Mouse (Mus musculus) kidney, postnatal 0 days (tissue): ENCODE results near the gene Adgrb3. TPM values are rescaled to one million over a fixed set of nuclear protein-coding genes. Genes with fewer than 3 reads are reported as not detected.

ENCODE experiments used
- ATAC-seq: fragments of 200-750 bp; cut with Nextera tagmentation; replicated peaks from 2 replicates; pipeline ENCODE4 v1.8.0; 2017; ENCODE audit warnings: low read depth, moderate number of reproducible peaks, moderate TSS enrichment, moderate library complexity; ENCODE audit not compliant: low FRiP score
- DNase-seq: peaks from one replicate; pipeline ENCODE4 v3.0.0-alpha.2; 2016; ENCODE audit warnings: low spot score
- H3K27ac ChIP-seq: fragments of 300-500 bp; sonication (generic); 2 replicates; pipeline ENCODE4 v1.5.1; 2014; ENCODE audit warnings: mild to moderate bottlenecking
- H3K27me3 ChIP-seq: fragments of 300-500 bp; sonication (generic); 2 replicates; pipeline ENCODE4 v1.6.1; 2014; ENCODE audit warnings: low read length, mixed read lengths; ENCODE audit not compliant: insufficient read depth
- H3K36me3 ChIP-seq: fragments of 300-500 bp; sonication (generic); 2 replicates; pipeline ENCODE4 v1.6.1; 2014; ENCODE audit warnings: low read length, mixed read lengths; ENCODE audit not compliant: insufficient read depth
- H3K4me1 ChIP-seq: fragments of 300-500 bp; sonication (generic); replicated peaks from 2 replicates; pipeline ENCODE4 v1.6.1; 2014; ENCODE audit warnings: antibody characterized with exemption, low read length, mixed read lengths; ENCODE audit not compliant: insufficient read depth
- H3K4me2 ChIP-seq: fragments of 300-500 bp; sonication (generic); 2 replicates; pipeline ENCODE4 v1.6.1; 2014; ENCODE audit warnings: mild to moderate bottlenecking, low read length, moderate library complexity, mixed read lengths
- H3K4me3 ChIP-seq: fragments of 300-500 bp; sonication (generic); replicated peaks from 2 replicates; pipeline ENCODE4 v1.5.1; 2014; ENCODE audit warnings: low read depth, low read length
- H3K9ac ChIP-seq: fragments of 300-500 bp; sonication (generic); 2 replicates; pipeline ENCODE4 v1.6.1; 2014; ENCODE audit warnings: low read depth, low read length
- H3K9me3 ChIP-seq: fragments of 300-500 bp; sonication (generic); replicated peaks from 2 replicates; pipeline ENCODE4 v1.6.1; 2016; ENCODE audit warnings: low read length, inconsistent platforms, mixed read lengths
- CTCF ChIP-seq: IDR thresholded peaks from 2 replicates; pipeline ENCODE4 v1.5.1; 2016; ENCODE audit warnings: antibody characterized with exemption, low read depth, mild to moderate bottlenecking, moderate library complexity
- WGBS: fragments of 180-500 bp; shearing (Covaris S2); extraction: QIAGEN DNeasy Blood & Tissue Kit; methylation state at CpG from one replicate; pipeline ENCODE4 v1.1.7; 2014; 5-methylcytosine and 5-hydroxymethylcytosine counted together
- polyA plus RNA-seq: library from polyadenylated mRNA; unstranded; fragments of >200 nt; fragmentation: Nextera tagmentation; extraction: Ambion mirVana; gene quantifications from 2 replicates; pipeline ENCODE4 v1.2.1, GENCODE M21; 2015

The Adgrb3 gene
- polyA plus RNA-seq, 1 experiment from 2014 or later = 0.26 TPM

DNA sequence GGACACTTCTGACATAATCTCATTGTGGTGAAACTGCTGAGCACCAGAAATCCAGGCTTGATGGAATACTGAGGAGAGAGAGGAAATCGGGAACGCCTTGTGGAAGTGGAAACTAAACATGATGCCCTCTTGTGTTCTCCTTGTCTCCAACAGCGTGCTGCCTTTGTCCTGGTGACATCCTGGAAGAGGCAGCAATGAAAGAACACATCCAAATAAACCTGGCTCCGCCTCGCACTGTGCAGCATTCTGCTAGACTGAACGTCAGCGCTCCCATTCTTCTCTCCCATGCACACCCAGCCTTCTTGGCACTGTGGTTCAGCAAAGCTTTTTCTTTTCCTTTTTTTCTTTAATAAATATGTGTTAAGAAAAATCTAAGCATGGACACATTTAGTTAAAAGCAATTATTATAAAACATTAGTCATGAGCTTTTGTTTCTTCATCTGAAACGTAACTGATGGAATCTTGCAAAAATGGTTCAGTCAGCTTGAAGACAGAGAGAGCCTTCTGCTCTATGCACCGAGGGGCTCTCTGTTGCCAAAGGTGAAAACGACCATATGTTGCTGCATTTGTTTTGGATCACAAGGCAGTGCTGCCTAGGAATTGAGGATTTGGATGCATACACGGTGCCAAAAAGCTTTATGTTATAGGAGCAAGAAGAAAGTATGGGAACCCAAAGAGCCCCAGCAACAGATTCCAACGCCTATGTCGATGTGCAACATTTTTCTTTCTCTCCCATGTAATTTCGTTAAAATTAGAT lies 743.7 kb downstream of the Adgrb3 start:
- TF ChIP-seq CTCF = no peak
- DNase-seq (no peak), ATAC-seq (no peak)
- Histone ChIP-seq H3K4me3 (no peak overlapping the region), H3K36me3 (no peaks in the 10 kb centered on the region), H3K4me1 (no peaks in the 10 kb centered on the region), H3K9me3 (no peaks in the 10 kb centered on the region), H3K9ac (no peak overlapping the region), H3K27me3 (no peaks in the 10 kb centered on the region), H3K27ac (no peak overlapping the region), H3K4me2 (no peak overlapping the region)
- 71% methylated on average over 14 of the region's 14 CpGs for WGBS

DNA sequence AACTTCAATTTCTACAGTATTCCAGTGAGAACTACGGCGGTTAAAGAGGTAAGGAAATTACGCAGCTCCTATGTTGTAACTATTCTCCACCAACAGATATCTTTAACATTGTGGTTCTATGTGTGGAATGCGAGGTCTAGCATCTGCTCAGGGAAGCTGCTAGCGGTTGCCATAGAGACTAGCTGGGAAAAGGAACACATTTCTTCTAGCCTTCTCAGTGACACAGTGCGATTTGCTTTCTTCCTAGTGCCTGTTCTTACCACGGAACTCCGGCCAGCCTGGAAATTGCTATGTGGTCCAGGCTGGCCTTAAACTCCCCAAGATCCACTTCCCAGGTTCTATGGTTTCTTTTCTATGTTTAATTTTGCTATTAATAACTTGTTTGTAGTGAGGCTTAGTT lies 747.1 kb downstream of the Adgrb3 start:
- H3K27ac ChIP-seq = no peak overlapping the region
- no peaks in the 10 kb centered on the region for H3K27me3 ChIP-seq
- no peaks in the 10 kb centered on the region for H3K4me1 ChIP-seq
- H3K4me3 ChIP-seq = no peak overlapping the region
- no peaks in the 10 kb centered on the region for H3K36me3 ChIP-seq
- WGBS = 86% methylated on average over 8 of the region's 8 CpGs
- ATAC-seq = no peak
- no peak for DNase-seq
- no peaks in the 10 kb centered on the region for H3K9me3 ChIP-seq
- no peak for TF ChIP-seq CTCF
- no peak overlapping the region for H3K9ac ChIP-seq
- no peak overlapping the region for H3K4me2 ChIP-seq

DNA sequence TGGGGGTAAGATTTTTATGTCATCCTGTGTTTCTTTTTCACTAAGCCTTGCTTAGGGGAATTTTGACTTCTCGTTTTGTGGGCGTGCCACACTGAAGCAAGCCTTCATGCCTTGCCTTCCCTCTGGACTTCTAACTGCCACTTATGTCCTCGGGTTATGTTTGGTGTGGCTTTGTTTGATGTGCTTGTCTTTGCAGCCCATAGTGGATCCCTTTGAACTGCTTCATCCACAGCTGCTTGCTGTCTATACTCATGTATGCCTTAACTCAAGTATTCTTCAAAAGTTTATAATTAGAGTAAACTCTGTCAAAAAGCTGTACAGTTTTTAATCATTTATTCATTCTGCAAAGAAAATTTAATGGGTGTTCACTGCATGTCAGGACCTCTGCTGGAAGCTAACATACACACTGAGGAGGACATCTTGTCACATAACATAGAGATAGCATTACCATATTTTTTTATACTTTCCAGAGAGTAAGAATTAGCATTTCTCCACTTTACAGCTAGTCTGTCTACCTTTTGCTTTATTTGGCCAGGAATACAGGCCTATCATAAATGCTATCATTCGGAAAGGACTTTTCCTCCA lies 748.1 kb downstream of the Adgrb3 start:
- no peak for DNase-seq
- Histone ChIP-seq H3K4me1 (no peaks in the 10 kb centered on the region), H3K27ac (no peak overlapping the region), H3K9me3 (no peaks in the 10 kb centered on the region), H3K36me3 (no peaks in the 10 kb centered on the region), H3K4me3 (no peak overlapping the region), H3K9ac (no peak overlapping the region), H3K4me2 (no peak overlapping the region), H3K27me3 (no peaks in the 10 kb centered on the region)
- WGBS = 74% methylated on average over 4 of the region's 4 CpGs
- TF ChIP-seq CTCF = no peak
- no peak for ATAC-seq

DNA sequence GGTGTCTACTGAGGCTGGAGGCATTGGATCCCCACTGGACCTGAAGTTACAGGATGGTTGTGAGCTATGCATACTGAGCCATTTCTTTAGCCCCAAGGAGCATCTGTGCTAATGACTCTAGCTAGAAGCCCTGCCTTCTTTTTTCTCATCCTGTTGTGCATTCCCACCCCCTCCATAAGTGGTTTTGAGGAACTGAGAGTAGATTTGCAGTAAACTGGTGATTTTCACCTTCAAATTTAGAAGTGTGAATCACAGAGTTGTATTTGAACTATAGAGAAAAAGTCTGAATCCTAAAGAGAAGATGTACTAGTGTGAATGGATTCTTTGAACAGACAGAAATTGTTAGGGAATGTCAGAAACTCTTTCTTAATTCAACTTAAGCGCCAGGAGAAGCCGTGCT lies 750.1 kb downstream of the Adgrb3 start:
- H3K4me1 ChIP-seq = no peaks in the 10 kb centered on the region
- H3K36me3 ChIP-seq = no peaks in the 10 kb centered on the region
- H3K4me2 ChIP-seq = no peak overlapping the region
- no peak for TF ChIP-seq CTCF
- no peaks in the 10 kb centered on the region; the same call in 1 of the 2 replicates for H3K9me3 ChIP-seq
- DNase-seq = no peak
- no peak overlapping the region for H3K27ac ChIP-seq
- no peak overlapping the region for H3K9ac ChIP-seq
- no peaks in the 10 kb centered on the region for H3K27me3 ChIP-seq
- WGBS = 87% methylated on average over 2 of the region's 2 CpGs
- ATAC-seq = no peak
- H3K4me3 ChIP-seq = no peak overlapping the region

DNA sequence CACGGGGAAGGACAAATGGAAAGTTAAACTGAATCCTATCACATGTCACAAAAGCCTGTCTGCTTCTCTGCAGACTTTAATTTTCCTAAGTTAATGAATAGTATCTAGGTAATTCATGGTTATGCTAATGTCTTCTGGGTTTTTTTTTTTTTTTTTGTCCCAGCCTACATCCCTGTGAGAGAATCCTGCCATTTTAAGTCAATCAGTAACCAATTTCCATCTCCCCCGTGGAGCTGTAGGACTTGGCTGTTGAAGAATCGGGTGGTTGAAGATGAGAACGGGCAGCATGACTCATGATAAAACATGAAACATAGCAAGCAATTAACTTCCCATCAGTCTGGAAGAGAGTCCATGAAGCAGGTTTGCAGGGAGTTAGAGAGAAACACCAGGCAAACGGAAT lies 753.6 kb downstream of the Adgrb3 start:
- ATAC-seq (peak; percentile 73), DNase-seq (no peak)
- H3K4me2 ChIP-seq = no peak overlapping the region
- H3K27ac ChIP-seq = no peak overlapping the region
- no peaks in the 10 kb centered on the region for H3K4me1 ChIP-seq
- no peak for TF ChIP-seq CTCF
- H3K9ac ChIP-seq = no peak overlapping the region
- no peaks in the 10 kb centered on the region for H3K36me3 ChIP-seq
- H3K4me3 ChIP-seq = no peak overlapping the region
- no peaks in the 10 kb centered on the region for H3K27me3 ChIP-seq
- 67% methylated on average over 5 of the region's 5 CpGs for WGBS
- no peaks in the 10 kb centered on the region; the same call in 1 of the 2 replicates for H3K9me3 ChIP-seq

DNA sequence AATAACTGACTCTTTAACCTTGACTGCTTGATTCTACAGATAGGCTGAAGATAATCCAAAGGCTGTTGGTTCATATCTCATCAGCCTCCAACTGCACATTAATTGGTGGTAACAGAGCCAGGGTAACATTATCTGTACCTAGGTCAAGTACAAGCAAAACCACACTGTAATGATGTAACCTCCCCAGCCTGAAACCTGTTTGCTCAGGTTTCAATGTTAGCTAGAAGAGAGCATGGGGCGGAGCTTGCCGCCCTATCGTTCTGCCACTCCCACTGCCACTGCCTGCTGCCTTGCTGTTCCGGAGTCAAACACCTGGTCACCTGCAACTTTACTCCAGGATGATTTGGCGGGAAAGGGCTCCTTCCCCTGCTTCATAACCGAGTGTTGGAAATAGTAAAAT lies 765.5 kb downstream of the Adgrb3 start:
- H3K4me1 ChIP-seq = no peaks in the 10 kb centered on the region
- H3K27ac ChIP-seq = no peak overlapping the region
- no peaks in the 10 kb centered on the region for H3K9me3 ChIP-seq
- DNase-seq (no peak), ATAC-seq (no peak)
- H3K4me2 ChIP-seq = peak overlapping the region; percentile 32; the same call in 1 of the 2 replicates
- TF ChIP-seq CTCF = no peak
- no peak overlapping the region for H3K9ac ChIP-seq
- no peaks in the 10 kb centered on the region for H3K27me3 ChIP-seq
- no peaks in the 10 kb centered on the region for H3K36me3 ChIP-seq
- no peak overlapping the region for H3K4me3 ChIP-seq
- 25% methylated on average over 6 of the region's 6 CpGs for WGBS
